Mouse (Mus musculus) forebrain, embryonic 15.5 days (tissue): ENCODE measurements around the gene Gpr34. TPM values are rescaled to one million over a fixed set of nuclear protein-coding genes. Genes with fewer than 3 reads are reported as not detected.

Experiments
- ATAC-seq: fragments of 200-750 bp; cut with Nextera tagmentation; replicated peaks from 2 replicates; pipeline ENCODE4 v1.8.0; 2017; ENCODE audit warnings: mild to moderate bottlenecking, moderate TSS enrichment, moderate library complexity
- H3K27ac ChIP-seq: fragments of 300-500 bp; sonication (generic); replicated peaks from 2 replicates; pipeline ENCODE4 v1.5.1; 2015; ENCODE audit warnings: mild to moderate bottlenecking, inconsistent platforms
- H3K27me3 ChIP-seq: fragments of 300-500 bp; sonication (generic); 2 replicates; pipeline ENCODE4 v1.6.1; 2015; ENCODE audit warnings: inconsistent platforms
- H3K36me3 ChIP-seq: fragments of 300-500 bp; sonication (generic); 2 replicates; pipeline ENCODE4 v1.6.1; 2015; ENCODE audit warnings: mild to moderate bottlenecking, inconsistent platforms
- H3K4me1 ChIP-seq: fragments of 300-500 bp; sonication (generic); 2 replicates; pipeline ENCODE4 v1.6.1; 2015; ENCODE audit warnings: inconsistent platforms
- H3K4me2 ChIP-seq: fragments of 300-500 bp; sonication (generic); replicated peaks from 2 replicates; pipeline ENCODE4 v1.6.1; 2015; ENCODE audit warnings: mild to moderate bottlenecking, inconsistent platforms
- H3K4me3 ChIP-seq: fragments of 300-500 bp; sonication (generic); 2 replicates; pipeline ENCODE4 v1.5.1; 2015; ENCODE audit warnings: mild to moderate bottlenecking, inconsistent platforms
- H3K9ac ChIP-seq: fragments of 300-500 bp; sonication (generic); replicated peaks from 2 replicates; pipeline ENCODE4 v1.6.1; 2015; ENCODE audit warnings: mild to moderate bottlenecking, inconsistent platforms
- H3K9me3 ChIP-seq: fragments of 300-500 bp; sonication (generic); 2 replicates; pipeline ENCODE4 v1.6.1; 2016; ENCODE audit warnings: inconsistent platforms
- WGBS: fragments of 180-500 bp; shearing (Covaris S2); methylation state at CpG from one replicate; pipeline ENCODE4 v1.1.7; 2015; ENCODE audit warnings: mixed read lengths; 5-methylcytosine and 5-hydroxymethylcytosine counted together
- polyA plus RNA-seq: library from polyadenylated mRNA; unstranded; fragments of >200 nt; fragmentation: Nextera tagmentation; extraction: Ambion mirVana; gene quantifications from 2 replicates; pipeline ENCODE4 v1.2.1, GENCODE M21; 2015

Gpr34 gene
- polyA plus RNA-seq, 1 experiment from 2014 or later: 3.5 TPM

- Histone ChIP-seq H3K4me3 (no peak overlapping the region), H3K9ac (no peak overlapping the region), H3K27me3 (no peaks in the 10 kb centered on the region), H3K4me2 (no peak overlapping the region), H3K9me3 (no peaks in the 10 kb centered on the region), H3K4me1 (no peaks in the 10 kb centered on the region), H3K36me3 (no peaks in the 10 kb centered on the region), H3K27ac (no peak overlapping the region)
- 58% methylated on average over 2 of the region's 2 CpGs for WGBS
- ATAC-seq: no peak
These were observed 7.0 kb downstream of the Gpr34 start for GRCm38 (mm10) chrX:13638894-13639293.

- no peak for ATAC-seq
- no peaks in the 10 kb centered on the region for H3K27me3 ChIP-seq
- H3K9me3 ChIP-seq: no peaks in the 10 kb centered on the region
- no peak overlapping the region for H3K27ac ChIP-seq
- H3K36me3 ChIP-seq: no peaks in the 10 kb centered on the region
- no peak overlapping the region for H3K4me2 ChIP-seq
- H3K4me1 ChIP-seq: no peaks in the 10 kb centered on the region
- 82% methylated on average over 2 of the region's 2 CpGs for WGBS
- H3K4me3 ChIP-seq: no peak overlapping the region
- no peak overlapping the region for H3K9ac ChIP-seq
These were observed 20.0 kb downstream of the Gpr34 start for GRCm38 (mm10) chrX:13651889-13652288.

GRCm38 (mm10) chrX:13652291-13652690 lies 20.4 kb downstream of the Gpr34 start:
- no peaks in the 10 kb centered on the region for H3K27me3 ChIP-seq
- H3K36me3 ChIP-seq: no peaks in the 10 kb centered on the region
- H3K27ac ChIP-seq: no peak overlapping the region
- no peaks in the 10 kb centered on the region for H3K4me1 ChIP-seq
- no peak for ATAC-seq
- no peak overlapping the region for H3K4me3 ChIP-seq
- no peak overlapping the region for H3K9ac ChIP-seq
- H3K9me3 ChIP-seq: no peaks in the 10 kb centered on the region
- 86% methylated on average over 1 of the region's 1 CpGs for WGBS
- H3K4me2 ChIP-seq: no peak overlapping the region

GRCm38 (mm10) chrX:13655005-13655421 lies 23.1 kb downstream of the Gpr34 start:
- 82% methylated on average over 3 of the region's 3 CpGs for WGBS
- no peak overlapping the region for H3K9ac ChIP-seq
- no peak for ATAC-seq

GRCm38 (mm10) chrX:13655906-13656305 lies 24.0 kb downstream of the Gpr34 start:
- ATAC-seq: no peak
- Histone ChIP-seq H3K9ac (no peak overlapping the region), H3K27me3 (no peaks in the 10 kb centered on the region), H3K4me3 (no peak overlapping the region), H3K4me1 (no peaks in the 10 kb centered on the region), H3K9me3 (no peaks in the 10 kb centered on the region), H3K4me2 (no peak overlapping the region), H3K27ac (no peak overlapping the region), H3K36me3 (no peaks in the 10 kb centered on the region)
- 86% methylated on average over 6 of the region's 6 CpGs for WGBS

More at GRCm38 (mm10) chrX:13655005-13655421, 23.1 kb downstream of the Gpr34 start:
- H3K27me3 ChIP-seq: no peaks in the 10 kb centered on the region
- H3K4me3 ChIP-seq: no peak overlapping the region
- H3K4me2 ChIP-seq: no peak overlapping the region
- H3K4me1 ChIP-seq: no peaks in the 10 kb centered on the region
- no peaks in the 10 kb centered on the region for H3K9me3 ChIP-seq
- no peak overlapping the region for H3K27ac ChIP-seq
- H3K36me3 ChIP-seq: no peaks in the 10 kb centered on the region

GRCm38 (mm10) chrX:13656721-13657120 lies 24.8 kb downstream of the Gpr34 start:
- WGBS: 0% methylated on average over 1 of the region's 1 CpGs
- no peak for ATAC-seq
- H3K4me2 ChIP-seq: no peak overlapping the region
- no peak overlapping the region for H3K9ac ChIP-seq
- H3K9me3 ChIP-seq: no peaks in the 10 kb centered on the region
- no peaks in the 10 kb centered on the region for H3K4me1 ChIP-seq
- no peak overlapping the region for H3K27ac ChIP-seq
- no peak overlapping the region for H3K4me3 ChIP-seq
- H3K36me3 ChIP-seq: no peaks in the 10 kb centered on the region
- H3K27me3 ChIP-seq: no peaks in the 10 kb centered on the region

GRCm38 (mm10) chrX:13658616-13659140 lies 26.8 kb downstream of the Gpr34 start:
- no peaks in the 10 kb centered on the region for H3K36me3 ChIP-seq
- H3K4me2 ChIP-seq: no peak overlapping the region
- H3K4me3 ChIP-seq: no peak overlapping the region
- H3K9ac ChIP-seq: no peak overlapping the region
- no peak overlapping the region for H3K27ac ChIP-seq
- ATAC-seq: no peak
- H3K4me1 ChIP-seq: no peaks in the 10 kb centered on the region
- no peaks in the 10 kb centered on the region for H3K27me3 ChIP-seq
- 69% methylated on average over 3 of the region's 3 CpGs for whole genome bisulfite sequencing
- no peaks in the 10 kb centered on the region for H3K9me3 ChIP-seq

DNA sequence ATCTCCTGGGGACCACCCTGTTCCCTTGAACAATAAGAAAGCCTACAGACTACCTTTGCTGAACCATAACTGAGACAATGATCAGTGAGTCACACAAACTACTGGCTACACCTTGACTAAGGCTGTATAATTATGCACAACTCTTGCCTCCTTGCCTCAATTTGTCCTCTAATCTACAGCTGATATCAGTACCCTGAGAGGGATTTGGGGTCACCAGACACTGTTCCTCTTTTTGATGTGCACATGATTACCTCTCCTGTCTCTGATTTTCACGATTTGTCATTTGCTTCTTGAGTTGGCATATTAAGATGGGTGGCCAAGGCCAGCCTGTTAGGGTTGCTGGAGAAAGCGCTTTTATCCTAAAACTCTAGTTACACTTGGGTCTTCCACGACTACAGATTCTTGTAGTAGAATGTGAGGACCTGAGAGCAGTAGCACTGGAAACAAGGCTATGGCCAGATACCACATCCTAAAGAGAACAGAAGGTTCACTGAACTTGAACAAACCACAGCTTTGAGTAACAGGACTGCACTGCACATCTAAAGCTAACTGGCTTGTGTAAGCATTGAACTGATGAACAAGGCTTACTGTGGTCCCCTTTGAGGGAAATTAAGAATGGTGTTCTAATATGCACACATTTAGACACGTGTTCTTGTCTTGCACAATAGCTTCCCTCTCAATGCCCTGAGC lies 27.5 kb downstream of the Gpr34 start:
- Histone ChIP-seq H3K4me3 (no peak overlapping the region), H3K9ac (no peak overlapping the region), H3K36me3 (no peaks in the 10 kb centered on the region), H3K27me3 (no peaks in the 10 kb centered on the region), H3K4me2 (no peak overlapping the region), H3K9me3 (no peaks in the 10 kb centered on the region), H3K4me1 (no peaks in the 10 kb centered on the region), H3K27ac (no peak overlapping the region)
- WGBS: 68% methylated on average over 4 of the region's 4 CpGs
- no peak for ATAC-seq

- Histone ChIP-seq H3K4me1 (no peaks in the 10 kb centered on the region), H3K4me3 (no peak within 1 kb of the TSS), H3K9ac (no peak within 1 kb of the TSS), H3K9me3 (no peaks in the 10 kb centered on the region), H3K27me3 (no peaks in the 10 kb centered on the region), H3K36me3 (no peaks in the 10 kb centered on the region), H3K27ac (no peak within 1 kb of the TSS), H3K4me2 (no peak within 1 kb of the TSS)
- ATAC-seq: no peak
- WGBS: 98% methylated on average over 5 of the region's 5 CpGs
These were observed 29.2 kb downstream of the Gpr34 start, which contains the start of gene Gpr82 for GRCm38 (mm10) chrX:13661063-13661462. Gene Gpr82 (plus strand): TSS chrX:13661363.

- Histone ChIP-seq H3K9ac (no peak overlapping the region), H3K4me3 (no peak overlapping the region), H3K9me3 (no peaks in the 10 kb centered on the region), H3K36me3 (no peaks in the 10 kb centered on the region), H3K4me2 (no peak overlapping the region), H3K4me1 (no peaks in the 10 kb centered on the region), H3K27me3 (no peaks in the 10 kb centered on the region), H3K27ac (no peak overlapping the region)
- ATAC-seq: no peak
- WGBS: 83% methylated on average over 5 of the region's 5 CpGs
These were observed 37.0 kb downstream of the Gpr34 start for GRCm38 (mm10) chrX:13668867-13669266.

GRCm38 (mm10) chrX:13670342-13670741 lies 38.5 kb downstream of the Gpr34 start:
- Histone ChIP-seq H3K4me2 (no peak overlapping the region), H3K9ac (no peak overlapping the region), H3K4me1 (no peaks in the 10 kb centered on the region), H3K27ac (no peak overlapping the region), H3K9me3 (no peaks in the 10 kb centered on the region), H3K27me3 (no peaks in the 10 kb centered on the region), H3K36me3 (no peaks in the 10 kb centered on the region), H3K4me3 (no peak overlapping the region)
- 55% methylated on average over 3 of the region's 3 CpGs for WGBS
- no peak for ATAC-seq

- H3K27ac ChIP-seq: no peak overlapping the region
- no peak overlapping the region for H3K4me2 ChIP-seq
- H3K27me3 ChIP-seq: no peaks in the 10 kb centered on the region
- H3K36me3 ChIP-seq: no peaks in the 10 kb centered on the region
- H3K9ac ChIP-seq: no peak overlapping the region
- 89% methylated on average over 3 of the region's 3 CpGs for WGBS
- no peaks in the 10 kb centered on the region for H3K4me1 ChIP-seq
- H3K9me3 ChIP-seq: no peaks in the 10 kb centered on the region
- no peak for ATAC-seq
- H3K4me3 ChIP-seq: no peak overlapping the region
These were observed 41.1 kb downstream of the Gpr34 start for GRCm38 (mm10) chrX:13673001-13673400.

- no peak for ATAC-seq
- Histone ChIP-seq H3K36me3 (no peaks in the 10 kb centered on the region), H3K27me3 (no peaks in the 10 kb centered on the region), H3K4me3 (no peak overlapping the region), H3K9ac (no peak overlapping the region), H3K4me2 (no peak overlapping the region), H3K27ac (no peak overlapping the region), H3K4me1 (no peaks in the 10 kb centered on the region), H3K9me3 (no peaks in the 10 kb centered on the region)
- 85% methylated on average over 3 of the region's 3 CpGs for WGBS
These were observed 49.9 kb downstream of the Gpr34 start for GRCm38 (mm10) chrX:13681748-13682147.
